Mouse (Mus musculus): ENCODE results near the gene Cd3eap. TPM values are rescaled to one million over a fixed set of nuclear protein-coding genes. Genes with fewer than 3 reads are reported as not detected.

Gene Cd3eap
- polyA plus RNA-seq, 1 experiment from 2014 or later: 16.6 TPM

GRCm38 (mm10) chr7:19362276-19362675 lies 3.0 kb upstream of the Cd3eap start:
- ChIA-PET POLR2A (no interaction called here), CTCF (interaction anchor here (0.6 to 5.8 kb wide), 12 partner anchors 9 to 353 kb away, joined by 3 to 38 read pairs (median 7); partner anchors contain the start of genes Ercc1 and Tomm40)
- DNase-seq (ENCODE audit: low read depth, low spot score) (no peak), ATAC-seq (no peak)
- TF ChIP-seq CTCF (IDR thresholded peaks at IDR 0.05): no peak
- in situ Hi-C loops (cut with MboI; ENCODE audit: low pct_unique_long_range_greater_than_20kb): no loop called here
- H3K27me3 ChIP-seq: no peaks in the 10 kb centered on the region

GRCm38 (mm10) chr7:19361720-19362119 lies 2.4 kb upstream of the Cd3eap start:
- CTCF ChIA-PET: interaction anchor here (0.6 to 5.8 kb wide), 10 partner anchors 11 to 122 kb away, joined by 3 to 38 read pairs (median 7); partner anchors contain the start of gene Ercc1
- DNase-seq (ENCODE audit: low read depth, low spot score): no peak
- in situ Hi-C loops (cut with MboI; ENCODE audit: low pct_unique_long_range_greater_than_20kb): no loop called here
- H3K27me3 ChIP-seq: no peaks in the 10 kb centered on the region
- POLR2A ChIA-PET: interaction anchor here (1.6 kb wide), 1 partner anchor 15 kb away, joined by 5 read pairs; no protein-coding TSS in a partner anchor
- no peak for TF ChIP-seq CTCF (IDR thresholded peaks at IDR 0.05)
- no peak for ATAC-seq

- DNase-seq (ENCODE audit: low read depth, low spot score) (no peak), ATAC-seq (peak; percentile 36)
- POLR2A ChIA-PET: interaction anchor here (0.6 to 1.8 kb wide), 3 partner anchors 14 to 299 kb away, joined by 3 to 5 read pairs (median 4); no protein-coding TSS in a partner anchor
- in situ Hi-C loops (cut with MboI; ENCODE audit: low pct_unique_long_range_greater_than_20kb): no loop called here
- no peaks in the 10 kb centered on the region for H3K27me3 ChIP-seq
- CTCF ChIA-PET: interaction anchor here (1.5 to 5.8 kb wide), 8 partner anchors 11 to 122 kb away, joined by 4 to 38 read pairs (median 9); partner anchors contain the start of gene Ercc1
- TF ChIP-seq CTCF (IDR thresholded peaks at IDR 0.05): no peak
These were observed 1.7 kb upstream of the Cd3eap start for GRCm38 (mm10) chr7:19360944-19361343.

- no peak for TF ChIP-seq CTCF (IDR thresholded peaks at IDR 0.05)
- in situ Hi-C loops (cut with MboI; ENCODE audit: low pct_unique_long_range_greater_than_20kb): no loop called here
- H3K27me3 ChIP-seq: no peaks in the 10 kb centered on the region
- ATAC-seq (peak; percentile 49), DNase-seq (ENCODE audit: low read depth, low spot score) (no peak)
- ChIA-PET CTCF (interaction anchor here (0.9 to 5.8 kb wide), 4 partner anchors 11 to 18 kb away, joined by 3 to 38 read pairs (median 8); no protein-coding TSS in a partner anchor), POLR2A (interaction anchor here (0.9 to 1.8 kb wide), 4 partner anchors 13 to 90 kb away, joined by 3 to 5 read pairs (median 4); no protein-coding TSS in a partner anchor)
These were observed 784 bp upstream of the Cd3eap start for GRCm38 (mm10) chr7:19359892-19360641.

- ATAC-seq: no peak
- in situ Hi-C loops (cut with MboI; ENCODE audit: low pct_unique_long_range_greater_than_20kb): no loop called here
- POLR2A ChIA-PET: interaction anchor here (0.6 to 0.9 kb wide), 3 partner anchors 17 to 93 kb away, joined by 3 read pairs; no protein-coding TSS in a partner anchor
- no peak for TF ChIP-seq CTCF (IDR thresholded peaks at IDR 0.05)
- H3K27me3 ChIP-seq: no peaks in the 10 kb centered on the region
- CTCF ChIA-PET: interaction anchor here (1.3 to 5.8 kb wide), 2 partner anchors 13 to 19 kb away, joined by 4 to 38 read pairs; no protein-coding TSS in a partner anchor
- DNase-seq (ENCODE audit: low read depth, low spot score): no peak
These were observed 649 bp downstream of the Cd3eap start for GRCm38 (mm10) chr7:19358634-19359033.

GRCm38 (mm10) chr7:19357381-19358375 lies 1.6 kb downstream of the Cd3eap start:
- no peak for ATAC-seq
- no peak for DNase-seq (ENCODE audit: low read depth, low spot score)
- POLR2A ChIA-PET: no interaction called here
- no peaks in the 10 kb centered on the region for H3K27me3 ChIP-seq
- CTCF ChIA-PET: interaction anchor here (0.8 kb wide), 1 partner anchor 57 kb away, joined by 3 read pairs; no protein-coding TSS in a partner anchor
- in situ Hi-C loops (cut with MboI; ENCODE audit: low pct_unique_long_range_greater_than_20kb): no loop called here
- no peak for TF ChIP-seq CTCF (IDR thresholded peaks at IDR 0.05)

GRCm38 (mm10) chr7:19356311-19356710 lies 3.0 kb downstream of the Cd3eap start:
- no peak for TF ChIP-seq CTCF (IDR thresholded peaks at IDR 0.05)
- in situ Hi-C loops (cut with MboI; ENCODE audit: low pct_unique_long_range_greater_than_20kb): no loop called here

GRCm38 (mm10) chr7:19354991-19355390 lies 4.3 kb downstream of the Cd3eap start:
- no peaks in the 10 kb centered on the region for H3K27me3 ChIP-seq
- in situ Hi-C loops (cut with MboI; ENCODE audit: low pct_unique_long_range_greater_than_20kb): no loop called here
- ChIA-PET CTCF (interaction anchor here (1.4 to 1.7 kb wide), 2 partner anchors 12 to 70 kb away, joined by 3 to 4 read pairs; no protein-coding TSS in a partner anchor), POLR2A (no interaction called here)
- DNase-seq (ENCODE audit: low read depth, low spot score) (no peak), ATAC-seq (no peak)
- no peak for TF ChIP-seq CTCF (IDR thresholded peaks at IDR 0.05)

More at GRCm38 (mm10) chr7:19356311-19356710, 3.0 kb downstream of the Cd3eap start:
- H3K27me3 ChIP-seq: no peaks in the 10 kb centered on the region
- ChIA-PET POLR2A (no interaction called here), CTCF (interaction anchor here (1.0 to 1.7 kb wide), 2 partner anchors 13 to 178 kb away, joined by 3 read pairs; no protein-coding TSS in a partner anchor)
- DNase-seq (ENCODE audit: low read depth, low spot score) (no peak), ATAC-seq (no peak)

GRCm38 (mm10) chr7:19350221-19350620 lies 9.1 kb downstream of the Cd3eap start:
- H3K27me3 ChIP-seq: no peaks in the 10 kb centered on the region
- no peak for ATAC-seq
- ChIA-PET CTCF (no interaction called here), POLR2A (no interaction called here)
- TF ChIP-seq CTCF (IDR thresholded peaks at IDR 0.05): no peak
- DNase-seq (ENCODE audit: low read depth, low spot score): no peak
- in situ Hi-C loops (cut with MboI; ENCODE audit: low pct_unique_long_range_greater_than_20kb): no loop called here

All from Patski (cell line).